Mouse (Mus musculus): ENCODE results near the gene Olfr30. TPM values are rescaled to one million over a fixed set of nuclear protein-coding genes. Genes with fewer than 3 reads are reported as not detected.
A peak's percentile ranks its signal among the peaks of the same experiment; 100 is the strongest.
"Not testable (repeated sequence)": the region's sequence is repeated elsewhere in the genome, so short reads cannot be mapped to it uniquely, and the experiment has no call there.

Olfr30 gene
- 0.10 TPM in 1 of 2 replicates, not detected in the other for polyA plus RNA-seq (2016; fragmentation: Nextera tagmentation; extraction: Ambion mirVana)

- Histone ChIP-seq H3K9me3 (no peaks in the 10 kb centered on the region), H3K4me3 (no peak within 1 kb of the TSS), H3K27ac (replicated peaks) (no peak within 1 kb of the TSS), H3K27me3 (replicated peaks; ENCODE audit: low read depth, poor library complexity, severe bottlenecking) (no peaks in the 10 kb centered on the region), H3K4me1 (no peaks in the 10 kb centered on the region), H3K36me3 (replicated peaks) (no peaks in the 10 kb centered on the region)
- DNase-seq (ENCODE audit: low spot score): no peak
These were observed at the start of gene Olfr30 for GRCm38 (mm10) chr11:58462170-58462569. Olfr30 (minus strand) TSS chr11:58462270.

DNA sequence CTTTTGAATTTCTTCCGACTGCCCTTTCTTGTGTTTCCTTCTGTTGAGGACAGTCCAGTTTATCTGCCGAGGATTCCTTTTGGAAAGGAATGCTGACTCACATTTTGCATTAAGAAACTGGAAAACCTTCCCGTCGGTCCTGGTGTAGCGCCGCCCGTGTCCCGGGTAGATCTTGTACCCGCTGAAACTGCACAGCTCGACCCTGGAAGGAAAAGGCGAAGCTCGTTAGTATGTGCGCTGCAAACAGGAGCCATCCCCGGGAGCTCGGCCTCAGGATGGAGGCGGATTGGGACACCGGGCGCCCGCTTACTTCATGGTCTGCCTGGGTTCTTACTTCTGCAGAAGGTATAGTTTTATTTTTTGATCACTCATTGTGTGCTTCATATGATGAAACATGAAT lies 47.0 kb upstream of the Olfr30 start:
- not testable (repeated sequence) for H3K4me1 ChIP-seq; H3K27ac ChIP-seq (replicated peaks); DNase-seq (ENCODE audit: low spot score); H3K4me3 ChIP-seq; H3K36me3 ChIP-seq (replicated peaks); H3K9me3 ChIP-seq; H3K27me3 ChIP-seq (replicated peaks; ENCODE audit: low read depth, poor library complexity, severe bottlenecking)
- 87% methylated on average over 19 of the region's 19 CpGs for WGBS

GRCm38 (mm10) chr11:58502472-58502871 lies 40.4 kb upstream of the Olfr30 start, which contains the start of gene Olfr331:
Olfr331 (minus strand) TSS chr11:58502572.
- not testable (repeated sequence) for DNase-seq (ENCODE audit: low spot score); H3K9me3 ChIP-seq; H3K4me3 ChIP-seq; H3K27ac ChIP-seq (replicated peaks); H3K36me3 ChIP-seq (replicated peaks); H3K27me3 ChIP-seq (replicated peaks; ENCODE audit: low read depth, poor library complexity, severe bottlenecking); H3K4me1 ChIP-seq

GRCm38 (mm10) chr11:58499290-58499689 lies 37.2 kb upstream of the Olfr30 start:
- WGBS: 73% methylated on average over 3 of the region's 3 CpGs
- Histone ChIP-seq H3K9me3 (no peaks in the 10 kb centered on the region), H3K27me3 (replicated peaks; ENCODE audit: low read depth, poor library complexity, severe bottlenecking) (no peaks in the 10 kb centered on the region), H3K27ac (replicated peaks) (no peak overlapping the region), H3K4me3 (no peak overlapping the region), H3K36me3 (replicated peaks) (no peaks in the 10 kb centered on the region), H3K4me1 (no peaks in the 10 kb centered on the region)
- no peak for DNase-seq (ENCODE audit: low spot score)

GRCm38 (mm10) chr11:58498761-58499160 lies 36.7 kb upstream of the Olfr30 start:
- Histone ChIP-seq H3K27me3 (replicated peaks; ENCODE audit: low read depth, poor library complexity, severe bottlenecking) (no peaks in the 10 kb centered on the region), H3K36me3 (replicated peaks) (no peaks in the 10 kb centered on the region), H3K4me3 (no peak overlapping the region), H3K9me3 (no peaks in the 10 kb centered on the region), H3K4me1 (no peaks in the 10 kb centered on the region), H3K27ac (replicated peaks) (no peak overlapping the region)
- 83% methylated on average over 9 of the region's 9 CpGs for WGBS
- DNase-seq (ENCODE audit: low spot score): no peak

DNA sequence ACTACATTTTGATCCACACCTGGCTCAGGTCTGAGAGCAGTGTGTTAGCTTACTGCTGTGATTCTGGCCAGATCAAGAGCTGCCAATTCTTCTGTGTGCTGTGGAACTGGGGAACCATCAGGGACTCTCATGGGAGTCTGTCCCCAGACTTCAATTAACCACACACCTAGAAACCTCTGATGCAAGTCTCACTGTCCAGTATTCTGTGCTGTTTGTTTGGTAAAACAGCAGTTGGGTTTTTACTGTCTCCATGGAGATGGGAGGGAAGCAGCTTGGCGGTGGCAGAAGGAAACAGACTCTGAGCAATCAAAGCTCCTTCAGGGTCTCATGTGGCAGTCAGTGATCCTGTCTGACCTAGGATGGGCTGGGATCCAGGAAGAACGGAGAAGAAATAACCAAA lies 30.4 kb upstream of the Olfr30 start, which contains the start of gene Olfr332:
Olfr332 (minus strand) TSS at position 101 of the 400 bp plus-strand sequence.
- H3K4me3 ChIP-seq: no peak within 1 kb of the TSS
- WGBS: 87% methylated on average over 2 of the region's 2 CpGs
- no peak within 1 kb of the TSS for H3K27ac ChIP-seq (replicated peaks)
- no peaks in the 10 kb centered on the region for H3K27me3 ChIP-seq (replicated peaks; ENCODE audit: low read depth, poor library complexity, severe bottlenecking)
- DNase-seq (ENCODE audit: low spot score): no peak
- no peaks in the 10 kb centered on the region for H3K36me3 ChIP-seq (replicated peaks)
- no peaks in the 10 kb centered on the region for H3K9me3 ChIP-seq
- no peaks in the 10 kb centered on the region for H3K4me1 ChIP-seq

DNA sequence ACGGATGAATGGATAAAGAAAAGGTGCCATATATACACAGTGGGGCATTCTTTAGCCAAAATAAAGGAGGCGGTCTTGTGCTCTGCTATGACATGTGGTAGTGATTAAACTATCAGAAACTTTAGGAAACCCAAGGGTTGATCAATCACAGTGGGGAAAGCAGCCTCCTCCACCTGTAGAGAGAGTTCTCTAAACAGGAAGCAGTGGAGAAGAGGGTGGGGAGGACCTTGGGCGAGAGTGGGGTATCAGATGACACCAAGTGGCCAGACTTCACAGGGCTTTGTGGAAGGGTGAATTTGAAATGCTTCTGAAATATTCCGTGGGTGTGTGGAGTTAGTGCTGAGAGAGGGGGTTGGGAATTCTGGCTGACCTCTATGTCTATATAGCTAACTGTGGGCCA lies 8.5 kb downstream of the Olfr30 start:
- DNase-seq (ENCODE audit: low spot score): peak; percentile 72
- H3K9me3 ChIP-seq: no peaks in the 10 kb centered on the region
- peak overlapping the region; percentile 77 for H3K27ac ChIP-seq (replicated peaks)
- H3K4me3 ChIP-seq: no peak overlapping the region
- 30% methylated on average over 4 of the region's 4 CpGs for WGBS
- H3K4me1 ChIP-seq: peaks cover 28% of the 10 kb centered on the region
- no peaks in the 10 kb centered on the region for H3K27me3 ChIP-seq (replicated peaks; ENCODE audit: low read depth, poor library complexity, severe bottlenecking)
- no peaks in the 10 kb centered on the region for H3K36me3 ChIP-seq (replicated peaks)

DNA sequence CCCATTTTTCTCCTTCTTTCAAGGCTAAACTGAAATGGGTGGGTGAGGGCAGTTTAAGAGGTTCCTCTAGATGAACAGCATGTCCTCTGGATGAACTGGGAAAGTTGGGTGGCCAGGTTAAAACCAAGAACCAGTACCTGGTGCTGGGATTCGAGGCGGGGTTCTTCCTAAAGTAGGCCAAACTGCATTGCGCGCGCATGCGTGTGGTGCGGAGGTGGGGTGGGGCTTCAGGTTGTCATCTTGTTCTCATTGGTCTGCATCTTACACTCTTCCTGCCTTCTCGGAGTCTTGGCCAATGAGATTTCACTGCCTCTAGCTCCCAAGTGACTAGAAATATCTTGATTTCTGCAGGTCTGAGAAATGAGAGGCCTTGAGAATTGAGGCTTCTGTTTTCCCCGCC lies 9.3 kb downstream of the Olfr30 start, which contains the start of gene Lypd9:
Lypd9 (minus strand) TSS at position 165 of the 400 bp plus-strand sequence.
- peak; percentile 12 for DNase-seq (ENCODE audit: low spot score)
- H3K27ac ChIP-seq (replicated peaks): peak within 1 kb of the TSS; percentile 77
- peaks cover 28% of the 10 kb centered on the region for H3K4me1 ChIP-seq
- H3K9me3 ChIP-seq: peaks cover 7% of the 10 kb centered on the region
- no peak within 1 kb of the TSS for H3K4me3 ChIP-seq
- no peaks in the 10 kb centered on the region for H3K36me3 ChIP-seq (replicated peaks)
- no peaks in the 10 kb centered on the region for H3K27me3 ChIP-seq (replicated peaks; ENCODE audit: low read depth, poor library complexity, severe bottlenecking)
- 96% methylated on average over 9 of the region's 9 CpGs for WGBS

GRCm38 (mm10) chr11:58437866-58438265 lies 24.2 kb downstream of the Olfr30 start:
- H3K9me3 ChIP-seq: no peaks in the 10 kb centered on the region
- no peaks in the 10 kb centered on the region for H3K27me3 ChIP-seq (replicated peaks; ENCODE audit: low read depth, poor library complexity, severe bottlenecking)
- no peak overlapping the region for H3K27ac ChIP-seq (replicated peaks)
- H3K36me3 ChIP-seq (replicated peaks): no peaks in the 10 kb centered on the region
- no peak overlapping the region for H3K4me3 ChIP-seq
- no peaks in the 10 kb centered on the region for H3K4me1 ChIP-seq
- DNase-seq (ENCODE audit: low spot score): no peak
- WGBS: 58% methylated on average over 5 of the region's 5 CpGs

DNA sequence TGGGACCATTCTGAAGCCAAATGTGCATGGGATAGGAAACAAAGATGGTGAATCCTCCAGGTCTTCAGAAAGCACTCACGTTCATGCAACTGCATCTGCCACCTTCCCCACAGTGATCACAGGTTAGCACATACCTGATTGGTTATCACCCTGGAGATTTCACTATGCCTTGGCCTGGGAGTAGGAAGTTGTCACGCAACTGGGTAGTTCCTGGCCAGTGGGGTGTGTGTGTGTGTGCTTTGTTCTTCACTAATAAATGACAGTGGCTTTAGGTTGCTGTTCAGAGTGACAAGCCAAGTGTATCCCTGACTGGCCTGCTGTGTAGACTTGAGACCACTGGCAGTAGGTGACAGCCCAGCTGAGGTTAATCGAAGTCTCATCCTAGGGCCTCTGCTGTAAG lies 29.8 kb downstream of the Olfr30 start, which contains the start of gene Gm12253:
Gm12253 (plus strand) TSS at position 301 of the 400 bp plus-strand sequence.
- no peak within 1 kb of the TSS for H3K4me3 ChIP-seq
- H3K4me1 ChIP-seq: peaks cover 9% of the 10 kb centered on the region
- no peak within 1 kb of the TSS for H3K27ac ChIP-seq (replicated peaks)
- no peaks in the 10 kb centered on the region for H3K9me3 ChIP-seq
- 93% methylated on average over 3 of the region's 3 CpGs for WGBS
- H3K27me3 ChIP-seq (replicated peaks; ENCODE audit: low read depth, poor library complexity, severe bottlenecking): no peaks in the 10 kb centered on the region
- no peak for DNase-seq (ENCODE audit: low spot score)
- H3K36me3 ChIP-seq (replicated peaks): no peaks in the 10 kb centered on the region

DNA sequence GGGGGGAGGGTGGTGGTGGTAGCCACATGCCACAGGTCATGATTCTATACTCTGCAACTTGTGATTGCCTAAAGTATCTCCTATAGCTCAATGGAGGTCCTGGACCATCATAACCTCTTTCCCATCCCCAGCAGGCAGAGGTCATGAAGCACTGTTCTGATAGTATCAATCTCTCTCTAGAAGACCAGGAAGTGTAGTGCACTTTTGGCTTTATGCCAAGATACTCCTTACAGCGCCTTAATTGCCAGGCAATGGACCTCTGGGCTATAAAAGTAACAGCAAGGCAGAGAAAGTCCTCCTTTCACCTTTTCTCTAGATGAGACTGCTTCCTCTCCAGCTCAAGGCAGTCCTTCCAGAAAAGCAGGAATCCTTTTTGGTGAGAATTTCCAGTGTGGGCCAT lies 41.3 kb downstream of the Olfr30 start, which contains the start of gene 1810065E05Rik:
1810065E05Rik (plus strand) TSS at position 297 of the 400 bp plus-strand sequence.
- WGBS: 74% methylated on average over 1 of the region's 1 CpGs
- H3K4me1 ChIP-seq: peaks cover 7% of the 10 kb centered on the region; the same call in 1 of the 2 replicates
- no peak within 1 kb of the TSS for H3K4me3 ChIP-seq
- H3K27me3 ChIP-seq (replicated peaks; ENCODE audit: low read depth, poor library complexity, severe bottlenecking): no peaks in the 10 kb centered on the region
- H3K36me3 ChIP-seq (replicated peaks): no peaks in the 10 kb centered on the region
- no peak for DNase-seq (ENCODE audit: low spot score)
- no peak within 1 kb of the TSS for H3K27ac ChIP-seq (replicated peaks)
- H3K9me3 ChIP-seq: no peaks in the 10 kb centered on the region

DNA sequence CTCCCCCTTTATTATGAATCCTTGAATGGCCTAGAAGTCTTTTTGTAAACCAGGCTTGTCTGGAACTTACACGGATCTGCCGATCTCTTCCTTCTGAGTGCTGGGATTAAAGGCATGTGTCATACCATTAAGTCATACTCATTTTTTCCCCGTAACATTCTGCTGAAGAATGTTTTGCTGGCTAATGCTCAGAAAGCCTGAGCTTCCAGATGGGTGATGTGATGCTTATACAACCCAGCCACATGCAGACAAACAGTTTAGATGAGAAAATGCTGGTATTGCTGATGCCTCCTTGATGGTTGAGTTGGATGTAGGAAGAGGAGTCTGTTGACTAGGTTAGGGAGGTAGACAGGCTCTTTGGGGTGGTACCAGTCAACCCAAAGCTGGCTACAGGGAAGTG lies 43.7 kb downstream of the Olfr30 start:
- H3K27me3 ChIP-seq (replicated peaks; ENCODE audit: low read depth, poor library complexity, severe bottlenecking): no peaks in the 10 kb centered on the region
- WGBS: 81% methylated on average over 3 of the region's 3 CpGs
- DNase-seq (ENCODE audit: low spot score): no peak
- no peak overlapping the region for H3K27ac ChIP-seq (replicated peaks)
- peaks cover 7% of the 10 kb centered on the region; the same call in 1 of the 2 replicates for H3K4me1 ChIP-seq
- H3K9me3 ChIP-seq: no peaks in the 10 kb centered on the region
- H3K36me3 ChIP-seq (replicated peaks): no peaks in the 10 kb centered on the region
- no peak overlapping the region for H3K4me3 ChIP-seq

DNA sequence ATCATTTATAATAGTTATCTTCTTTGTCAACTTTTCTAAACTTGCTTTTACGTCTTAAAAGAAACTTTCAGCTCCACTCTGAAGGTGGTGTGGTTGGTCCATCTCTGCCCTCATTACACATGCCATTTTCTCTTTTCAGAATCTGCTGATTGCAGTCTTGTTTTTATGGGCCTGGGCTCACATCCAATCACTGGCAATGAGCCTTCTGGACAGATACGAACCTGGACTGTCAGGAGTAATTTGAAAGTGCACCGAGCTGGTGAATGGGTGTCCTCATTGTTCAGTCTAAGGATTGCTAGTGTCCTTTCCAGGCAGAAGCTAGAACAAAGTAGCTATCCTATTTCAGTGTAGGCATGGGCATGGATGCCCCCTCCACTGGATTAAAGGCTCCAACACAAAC lies 54.0 kb downstream of the Olfr30 start:
- Histone ChIP-seq H3K4me3 (no peak overlapping the region), H3K27ac (replicated peaks) (no peak overlapping the region), H3K9me3 (no peaks in the 10 kb centered on the region), H3K27me3 (replicated peaks; ENCODE audit: low read depth, poor library complexity, severe bottlenecking) (no peaks in the 10 kb centered on the region), H3K4me1 (no peaks in the 10 kb centered on the region), H3K36me3 (replicated peaks) (no peaks in the 10 kb centered on the region)
- 87% methylated on average over 3 of the region's 3 CpGs for WGBS
- no peak for DNase-seq (ENCODE audit: low spot score)
